In genomic region chr10:77498254-77498653, GRCm38 (mm10) we compare ENCODE assay signal across 25 mouse cellular contexts. TPM values are rescaled to one million over a fixed set of nuclear protein-coding genes. Genes with fewer than 3 reads are reported as not detected.
A peak's percentile ranks its signal among the peaks of the same experiment; 100 is the strongest.
DNase-seq lines count a peak whose midpoint lies in the region; ATAC-seq and TF ChIP-seq lines count a peak whose summit lies in the region.
"Had no signal": no experiment of that assay in that cellular context is flagged by ENCODE, and none has a peak within 500 bp of the region (broad histone marks: within the 10 kb centered on the region; RNA-seq: fewer than 3 reads in every experiment).

No protein-coding gene starts in this region.

- TF ChIP-seq POLR2A in kidney, adult 2 months (IDR thresholded peaks at IDR 0.05; ENCODE audit: low read depth, low read length): no peak

- no peak overlapping the region for H3K27ac ChIP-seq in heart, embryonic 13.5 days (replicated peaks)
- H3K27ac ChIP-seq in kidney, postnatal 0 days: no peak overlapping the region
- no peak overlapping the region for H3K27ac ChIP-seq in kidney, adult 2 months (ENCODE audit: insufficient read depth, low read depth, low read length)
- no peak overlapping the region for H3K27ac ChIP-seq in limb, embryonic 15.5 days
- H3K27ac ChIP-seq: forebrain, embryonic 10.5 days; hindbrain, postnatal 0 days; neural tube, embryonic 12.5 days had no signal

- peaks cover 23% of the 10 kb centered on the region for H3K4me1 ChIP-seq in heart, embryonic 13.5 days
- peaks cover 3% of the 10 kb centered on the region; the same call in 1 of the 2 replicates for H3K4me1 ChIP-seq in kidney, postnatal 0 days (replicated peaks; ENCODE audit: insufficient read depth, low read length)
- 0 out of 2 replicates have a peak, but pooled peaks cover 5% of the 10 kb centered on the region for H3K4me1 ChIP-seq in kidney, adult 2 months (ENCODE audit: control insufficient read depth, insufficient read depth, low read length)
- H3K4me1 ChIP-seq in limb, embryonic 15.5 days: peaks cover 5% of the 10 kb centered on the region; the same call in 1 of the 2 replicates
- H3K4me1 ChIP-seq: forebrain, embryonic 10.5 days; neural tube, embryonic 12.5 days had no signal

- H3K9me3 ChIP-seq in heart, embryonic 13.5 days: no peaks in the 10 kb centered on the region; the same call in 1 of the 2 replicates
- H3K9me3 ChIP-seq in kidney, postnatal 0 days (replicated peaks; ENCODE audit: low read length): no peaks in the 10 kb centered on the region
- H3K9me3 ChIP-seq in limb, embryonic 15.5 days: no peaks in the 10 kb centered on the region
- H3K9me3 ChIP-seq: neural tube, embryonic 12.5 days had no signal

- TF ChIP-seq CTCF in kidney, postnatal 0 days (IDR thresholded peaks at IDR 0.05; ENCODE audit: low read depth): no peak
- no peak for TF ChIP-seq CTCF in kidney, adult 2 months (conservative IDR thresholded peaks at IDR 0.05; ENCODE audit: insufficient read depth, insufficient read length, low read depth, low read length)

- H3K9ac ChIP-seq in heart, embryonic 13.5 days: peak overlapping the region; percentile 37; the same call in 1 of the 2 replicates
- no peak overlapping the region for H3K9ac ChIP-seq in kidney, postnatal 0 days (ENCODE audit: low read depth, low read length)
- H3K9ac ChIP-seq in limb, embryonic 15.5 days: no peak overlapping the region
- H3K9ac ChIP-seq: neural tube, embryonic 12.5 days had no signal

- 70% methylated on average over 6 of the region's 6 CpGs for WGBS in heart, embryonic 13.5 days
- WGBS in kidney, postnatal 0 days: 49% methylated on average over 6 of the region's 6 CpGs
- 76% methylated on average over 6 of the region's 6 CpGs for WGBS in kidney, adult 2 months
- 41% methylated on average over 6 of the region's 6 CpGs for WGBS in limb, embryonic 15.5 days

- DNase-seq in heart, adult 9 months (ENCODE audit: low spot score in 2 of 2): no peak
- DNase-seq in kidney, postnatal 0 days (ENCODE audit: low spot score): peak; percentile 42
- DNase-seq in kidney, adult 2 months: no peak
- peak; percentile 47 for DNase-seq in lung, postnatal 14 days
- DNase-seq in testis, postnatal 10 days (ENCODE audit: low spot score): no peak
- no peak for DNase-seq in urinary bladder, postnatal 4 days (ENCODE audit: low spot score in 2 of 2)
- DNase-seq: adrenal gland, postnatal 25 days; cerebellum, adult 8-10 months; gastrocnemius, postnatal 14 days; heart, adult 18-20 months; heart, postnatal 10 days; kidney, postnatal 10 days; layer of hippocampus, postnatal 36 days; midbrain, embryonic 14.5 days; retina, postnatal 1 day; right cerebral cortex, postnatal 25 days; thymus, postnatal 36 days had no signal

- H3K27me3 ChIP-seq in heart, embryonic 13.5 days (replicated peaks): no peaks in the 10 kb centered on the region
- H3K27me3 ChIP-seq in kidney, postnatal 0 days (ENCODE audit: insufficient read depth, low read length): no peaks in the 10 kb centered on the region
- no peaks in the 10 kb centered on the region for H3K27me3 ChIP-seq in kidney, adult 2 months (replicated peaks; ENCODE audit: control insufficient read depth, insufficient read depth, low read length)
- no peaks in the 10 kb centered on the region for H3K27me3 ChIP-seq in limb, embryonic 15.5 days
- H3K27me3 ChIP-seq: neural tube, embryonic 12.5 days had no signal

- H3K4me3 ChIP-seq in heart, embryonic 13.5 days: no peak overlapping the region
- no peak overlapping the region for H3K4me3 ChIP-seq in kidney, postnatal 0 days (replicated peaks; ENCODE audit: low read depth, low read length)
- H3K4me3 ChIP-seq in kidney, adult 2 months (ENCODE audit: insufficient read depth, low read depth, low read length): no peak overlapping the region
- no peak overlapping the region for H3K4me3 ChIP-seq in limb, embryonic 15.5 days
- H3K4me3 ChIP-seq: forebrain, embryonic 10.5 days; neural tube, embryonic 12.5 days had no signal

- H3K4me2 ChIP-seq in heart, embryonic 13.5 days: no peak overlapping the region
- no peak overlapping the region for H3K4me2 ChIP-seq in kidney, postnatal 0 days (ENCODE audit: low read length)
- no peak overlapping the region for H3K4me2 ChIP-seq in limb, embryonic 15.5 days
- H3K4me2 ChIP-seq: neural tube, embryonic 12.5 days had no signal

- H3K36me3 ChIP-seq in heart, embryonic 13.5 days: peaks cover 82% of the 10 kb centered on the region
- H3K36me3 ChIP-seq in kidney, postnatal 0 days (ENCODE audit: insufficient read depth, low read length): peaks cover 3% of the 10 kb centered on the region
- H3K36me3 ChIP-seq in kidney, adult 2 months (ENCODE audit: control insufficient read depth, insufficient read depth, low read length): no peaks in the 10 kb centered on the region
- H3K36me3 ChIP-seq in limb, embryonic 15.5 days: peaks cover 72% of the 10 kb centered on the region

- ATAC-seq in heart, embryonic 13.5 days (ENCODE audit: extremely low read depth, insufficient number of reproducible peaks, low FRiP score, low TSS enrichment): peak; percentile 27; the same call in 1 of the 2 replicates
- ATAC-seq in kidney, postnatal 0 days (replicated peaks; ENCODE audit: low FRiP score, low read depth): peak; percentile 63; the same call in 1 of the 2 replicates
- ATAC-seq in limb, embryonic 15.5 days (ENCODE audit: insufficient number of reproducible peaks, low FRiP score, low TSS enrichment, low read depth): 0 out of 2 replicates have a peak, but pooled peaks have one; percentile 20
- ATAC-seq: CD4-positive, CD25-positive, alpha-beta regulatory T cell, adult 4 months; forebrain, embryonic 16.5 days; hindbrain, postnatal 0 days; intestine, embryonic 16.5 days had no signal

RNA-seq across cellular contexts. Expression of gene Fam207a, which starts 17.3 kb away (rescaled TPM):
- 23.9 and 24.0 TPM in 2 replicates for polyA plus RNA-seq in heart, embryonic 13.5 days (2015; fragmentation: Nextera tagmentation; extraction: Ambion mirVana)
- 32.7 and 34.1 TPM in 2 replicates for polyA plus RNA-seq in kidney, postnatal 0 days (2015; fragmentation: Nextera tagmentation; extraction: Ambion mirVana)
- polyA plus RNA-seq in kidney, adult 2 months (2012; rRNA removed): 30.5 and 31.4 TPM in 2 replicates
- polyA plus RNA-seq in limb, embryonic 15.5 days (2015; fragmentation: Nextera tagmentation; extraction: Ambion mirVana): 36.2 and 37.7 TPM in 2 replicates

RNA-seq across cellular contexts. Expression of gene Itgb2, which starts 31.8 kb away (rescaled TPM):
- 1.5 and 1.6 TPM in 2 replicates for polyA plus RNA-seq in heart, embryonic 13.5 days (2015; fragmentation: Nextera tagmentation; extraction: Ambion mirVana)
- 1.4 and 1.6 TPM in 2 replicates for polyA plus RNA-seq in kidney, postnatal 0 days (2015; fragmentation: Nextera tagmentation; extraction: Ambion mirVana)
- polyA plus RNA-seq in kidney, adult 2 months (2012; rRNA removed): 6.5 and 13.6 TPM in 2 replicates
- 3.5 TPM in 2 replicates for polyA plus RNA-seq in limb, embryonic 15.5 days (2015; fragmentation: Nextera tagmentation; extraction: Ambion mirVana)

Comparison
In these comparisons a context has a peak if more than half of its experiments do, and no peak if none do; other contexts are left out.
1. DNase-seq: peak in kidney, postnatal 0 days (single experiment) and lung, postnatal 14 days (single experiment); none in heart, adult 9 months (0 of 2), kidney, adult 2 months (single experiment), testis, postnatal 10 days (single experiment) and urinary bladder, postnatal 4 days (0 of 2).
2. Peak in every context shown above with its lines, with median percentiles within 50 percentile points of each other: ATAC-seq.